Mouse (Mus musculus) T-helper 1 cell (primary cell): ENCODE measurements around the gene Ndufb2.

Experiments used
- in situ Hi-C: fragments of 300-600 bp; cut with MboI, MseI; formaldehyde crosslinking; loops from one replicate; pipeline ENCODE4 v1.15.1; 2025; ENCODE audit warnings: high pct_unique_total_duplicates

Gene Ndufb2

GRCm38 (mm10) chr6:39579552-39579951, 12.8 kb upstream of the Ndufb2 start:
- in situ Hi-C loops = loop anchor here (25.0 kb wide), 1 partner anchor 208 kb away; no protein-coding TSS in a partner anchor

GRCm38 (mm10) chr6:39580558-39580957, 11.8 kb upstream of the Ndufb2 start:
- in situ Hi-C loops = loop anchor here (25.0 kb wide), 1 partner anchor 207 kb away; no protein-coding TSS in a partner anchor

DNA sequence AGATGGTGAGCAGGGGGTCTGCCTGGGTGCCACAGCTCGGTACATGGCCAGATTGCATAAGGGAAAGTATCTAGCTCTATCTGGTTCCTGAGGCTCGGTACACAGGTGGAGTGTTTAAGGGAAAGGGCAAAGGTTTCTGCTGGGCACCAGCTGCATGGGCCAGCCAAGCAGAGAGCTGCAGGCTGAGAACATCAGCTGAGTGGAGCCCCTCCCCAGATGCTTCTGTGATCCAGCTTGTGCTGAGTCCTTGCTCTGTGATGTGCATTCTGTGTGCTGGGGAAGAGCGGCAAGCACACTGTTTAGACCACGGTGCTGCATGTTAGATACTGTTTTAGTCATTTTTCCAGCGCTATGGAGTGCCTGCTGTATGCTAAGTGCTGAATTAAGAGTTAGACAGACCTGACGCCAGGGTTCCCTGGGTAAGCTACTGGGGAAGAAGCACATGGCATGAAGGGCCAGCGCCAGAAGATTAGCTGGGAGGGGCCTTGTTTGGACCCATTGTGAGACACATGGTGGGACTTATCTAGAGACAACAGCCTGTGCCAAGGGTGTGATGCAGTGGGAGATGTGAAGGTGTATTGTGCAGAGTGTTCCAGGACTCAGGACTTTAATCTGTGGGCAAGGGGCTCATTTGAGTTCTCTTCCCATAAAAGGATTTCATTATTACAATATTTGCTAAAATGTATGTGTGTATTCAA, 11.1 kb upstream of the Ndufb2 start:
- in situ Hi-C loops = loop anchor here (25.0 kb wide), 1 partner anchor 206 kb away; no protein-coding TSS in a partner anchor

- in situ Hi-C loops = loop anchor here (25.0 kb wide), 1 partner anchor 202 kb away; no protein-coding TSS in a partner anchor
Observed at GRCm38 (mm10) chr6:39585517-39585916, 6.9 kb upstream of the Ndufb2 start, which contains the start of gene Gm42420. Gm42420 (plus strand) TSS chr6:39585753.

DNA sequence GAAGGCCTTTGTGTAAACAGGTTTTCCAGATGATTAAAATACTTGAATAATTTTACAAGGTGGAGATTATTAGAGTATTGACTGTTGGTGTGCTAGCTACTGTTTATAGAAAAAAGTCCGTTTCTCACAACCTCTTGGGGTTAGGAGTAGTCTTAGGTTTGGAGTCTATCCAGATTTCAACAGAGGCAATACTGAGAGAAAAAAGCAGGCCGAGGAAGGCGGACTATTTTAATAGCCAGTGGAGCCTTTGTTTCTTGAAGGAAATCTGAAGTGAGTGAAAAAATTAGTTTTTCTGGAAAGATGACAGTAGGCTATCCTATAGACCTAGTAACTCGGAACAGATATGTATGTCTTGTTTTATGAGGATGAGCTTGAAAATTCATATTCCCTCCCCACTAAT, 893 bp upstream of the Ndufb2 start:
- in situ Hi-C loops = loop anchor here (5.0 to 25.0 kb wide), 2 partner anchors 131 to 196 kb away; no protein-coding TSS in a partner anchor

DNA sequence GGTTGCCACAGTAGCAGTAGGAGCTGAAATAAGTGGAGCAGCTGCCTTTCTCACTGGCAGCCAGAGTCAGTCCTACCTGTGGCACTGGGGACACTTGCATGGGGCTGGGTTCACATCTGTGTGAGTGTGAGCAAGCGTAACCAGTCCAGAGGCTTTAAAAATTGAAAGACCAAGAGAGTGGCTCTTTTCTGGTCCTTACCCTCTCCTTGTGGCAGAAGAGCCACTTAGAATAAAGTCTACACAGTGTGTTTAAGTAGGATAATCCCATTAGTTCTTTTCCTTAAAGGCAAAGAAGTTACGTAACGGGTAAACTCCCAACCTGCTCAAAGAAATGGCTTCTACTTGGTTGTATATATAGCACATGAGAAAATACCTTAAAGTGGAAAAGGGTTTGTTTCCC, 8.5 kb downstream of the Ndufb2 start:
- in situ Hi-C loops = loop anchor here (10.0 kb wide), 1 partner anchor 864 kb away; no protein-coding TSS in a partner anchor

- in situ Hi-C loops = loop anchor here (10.0 kb wide), 1 partner anchor 863 kb away; no protein-coding TSS in a partner anchor
Observed at GRCm38 (mm10) chr6:39601828-39602227, 9.5 kb downstream of the Ndufb2 start.

DNA sequence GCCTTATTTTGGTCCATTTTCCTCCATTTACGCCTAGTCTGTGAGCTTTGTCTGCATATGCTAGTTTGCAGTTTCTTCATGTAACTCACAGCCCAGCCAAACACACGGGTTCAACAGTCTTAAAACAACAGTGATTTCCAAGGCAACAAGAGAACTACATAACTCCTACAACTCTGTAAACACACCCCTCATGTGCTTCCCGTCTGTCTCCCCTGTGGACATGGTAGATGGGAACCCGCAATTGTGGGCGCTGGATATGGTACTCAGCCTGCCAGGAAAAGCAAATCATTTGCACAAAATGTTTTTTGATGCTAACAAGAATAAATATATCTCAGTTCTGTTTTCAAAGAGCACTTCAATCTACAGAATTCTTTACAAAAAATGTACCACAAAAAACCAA, 12.2 kb downstream of the Ndufb2 start:
- in situ Hi-C loops = loop anchor here (10.0 kb wide), 1 partner anchor 860 kb away; no protein-coding TSS in a partner anchor

DNA sequence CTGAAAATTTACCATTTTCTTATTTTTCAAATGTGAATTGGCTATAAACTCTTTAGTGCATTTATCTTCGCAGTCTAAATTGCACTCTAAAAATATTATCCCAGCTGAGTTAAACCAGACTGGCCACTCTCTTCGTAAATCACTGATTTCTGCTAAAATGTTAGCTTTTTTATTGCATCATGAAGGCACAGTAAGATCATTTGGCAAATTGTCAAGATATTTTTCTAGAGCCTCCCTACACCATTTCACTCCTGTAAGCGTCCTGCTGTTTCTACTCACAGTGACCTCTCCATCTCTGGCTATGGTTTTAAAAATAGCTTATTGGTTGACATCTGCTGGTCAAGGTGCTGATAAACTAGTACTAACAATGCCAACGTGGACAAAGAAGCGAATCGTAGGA, 13.7 kb downstream of the Ndufb2 start:
- in situ Hi-C loops = loop anchor here (10.0 kb wide), 1 partner anchor 859 kb away; no protein-coding TSS in a partner anchor

DNA sequence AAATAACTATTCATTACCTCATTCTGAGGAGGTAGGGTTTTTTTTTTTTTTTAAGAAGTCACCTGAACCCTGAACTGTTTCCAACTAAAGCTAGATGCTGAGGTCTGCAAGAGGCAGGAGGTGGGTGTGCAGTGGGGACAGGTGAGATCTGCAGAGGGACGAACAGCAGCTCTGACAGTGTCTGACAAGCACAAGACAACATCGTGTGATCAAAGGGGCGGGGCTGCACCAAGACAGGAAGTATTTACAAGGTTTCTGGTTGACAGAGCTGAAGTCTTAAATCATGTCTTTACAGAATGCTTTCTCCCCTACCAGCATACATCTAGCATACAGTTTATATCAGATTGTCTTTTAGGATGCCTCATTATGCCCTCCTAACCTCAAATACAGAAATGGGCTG, 14.5 kb downstream of the Ndufb2 start:
- in situ Hi-C loops = loop anchor here (10.0 kb wide), 1 partner anchor 858 kb away; no protein-coding TSS in a partner anchor

DNA sequence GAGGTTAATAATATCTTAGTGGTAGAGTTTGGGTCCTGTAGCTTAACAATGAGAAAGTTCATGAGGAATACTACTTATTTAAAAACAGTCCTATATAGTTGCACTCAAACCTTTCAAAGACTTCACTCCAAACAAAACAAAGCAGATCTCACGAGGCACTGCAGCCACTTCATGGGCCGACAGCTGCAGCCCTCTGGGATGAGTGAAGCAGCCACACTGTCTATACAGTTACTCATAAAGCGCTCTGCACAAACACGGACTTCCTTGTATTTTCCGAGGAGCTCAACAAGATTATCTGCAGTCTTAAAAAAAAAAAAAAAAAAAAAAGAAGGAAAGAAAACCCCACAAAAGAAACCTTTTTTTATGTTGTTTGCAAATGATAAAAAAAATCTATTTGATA, 15.0 kb downstream of the Ndufb2 start:
- in situ Hi-C loops = loop anchor here (10.0 kb wide), 1 partner anchor 857 kb away; no protein-coding TSS in a partner anchor

DNA sequence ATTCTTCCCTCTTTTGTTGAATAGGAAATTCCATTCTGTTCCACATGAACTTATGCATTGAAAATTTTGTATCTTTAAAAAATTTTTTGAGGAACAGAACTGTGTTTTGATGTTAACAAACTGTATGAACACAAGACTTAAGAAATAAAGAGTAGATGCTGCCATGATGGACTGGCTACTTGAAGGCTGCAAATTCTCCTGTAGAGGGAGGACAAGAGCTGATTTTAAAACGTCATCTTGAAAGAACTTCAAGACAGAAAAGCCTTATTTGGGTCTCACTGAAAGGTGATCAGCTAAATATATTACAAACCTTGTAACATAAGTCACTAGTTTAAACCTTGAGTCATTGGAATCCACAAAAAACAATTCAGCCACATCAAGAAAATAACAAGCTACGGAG, 17.8 kb downstream of the Ndufb2 start:
- in situ Hi-C loops = no loop called here

DNA sequence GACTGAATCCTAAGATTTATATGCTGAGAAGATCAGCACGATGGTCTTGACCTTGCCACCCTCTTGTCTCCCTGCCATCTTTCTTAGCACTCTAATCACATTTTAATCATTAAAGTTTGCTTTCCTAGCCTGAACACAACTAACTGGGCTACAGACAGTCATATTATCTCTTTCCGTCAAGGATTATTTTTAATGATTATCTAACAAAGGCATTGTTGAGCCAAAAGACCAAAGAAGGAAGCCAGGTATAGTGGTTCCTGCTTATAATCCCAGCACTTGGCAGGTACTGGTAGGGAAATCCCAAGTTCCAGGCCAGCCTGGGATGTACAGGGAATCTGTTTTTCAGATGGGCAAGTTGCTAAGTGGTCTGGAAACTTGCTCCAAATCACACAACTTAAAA, 18.9 kb downstream of the Ndufb2 start:
- in situ Hi-C loops = no loop called here
